Mouse (Mus musculus) spleen, adult 2 months (tissue): ENCODE measurements around the gene Itih4.

ENCODE experiments used
- CTCF ChIP-seq: fragments of 200-500 bp; IDR thresholded peaks from 2 replicates; pipeline ENCODE4 v1.5.1; 2011; ENCODE audit warnings: mild to moderate bottlenecking, inconsistent platforms; ENCODE audit not compliant: insufficient read depth, insufficient read length, insufficient replicate concordance; ENCODE audit errors: extremely low read depth
- POLR2A ChIP-seq: fragments of 200-500 bp; IDR thresholded peaks from 2 replicates; pipeline ENCODE4 v1.6.1; 2011; ENCODE audit warnings: low read depth, low read length, inconsistent platforms

DNA sequence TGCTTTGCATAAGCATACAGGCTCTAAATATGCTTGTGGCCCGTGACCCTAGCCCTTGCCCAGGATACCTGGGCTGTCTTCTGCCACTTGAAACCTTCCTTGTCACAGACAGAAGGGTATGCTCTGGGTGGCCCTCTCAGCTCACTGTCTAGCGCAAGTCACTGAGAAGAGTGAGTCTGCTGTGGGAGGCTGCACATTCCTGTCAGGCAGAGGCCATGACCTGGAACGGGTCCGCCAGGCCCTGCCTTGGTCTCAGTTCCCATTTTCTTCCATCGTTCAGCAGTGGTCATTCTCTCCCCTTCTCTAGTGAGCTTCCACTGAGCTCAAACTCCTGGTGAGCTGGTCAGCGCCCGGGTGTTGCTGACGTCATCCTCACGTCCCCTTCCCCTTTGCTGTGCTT is 10.3 kb upstream of the Itih4 start:
- no peak for TF ChIP-seq CTCF
- TF ChIP-seq POLR2A = no peak
